Mouse (Mus musculus): ENCODE data around the gene Alppl2. TPM values are rescaled to one million over a fixed set of nuclear protein-coding genes. Genes with fewer than 3 reads are reported as not detected.

Alppl2 gene
- polyA plus RNA-seq (2017; shearing (Covaris generic)) = not detected

DNA sequence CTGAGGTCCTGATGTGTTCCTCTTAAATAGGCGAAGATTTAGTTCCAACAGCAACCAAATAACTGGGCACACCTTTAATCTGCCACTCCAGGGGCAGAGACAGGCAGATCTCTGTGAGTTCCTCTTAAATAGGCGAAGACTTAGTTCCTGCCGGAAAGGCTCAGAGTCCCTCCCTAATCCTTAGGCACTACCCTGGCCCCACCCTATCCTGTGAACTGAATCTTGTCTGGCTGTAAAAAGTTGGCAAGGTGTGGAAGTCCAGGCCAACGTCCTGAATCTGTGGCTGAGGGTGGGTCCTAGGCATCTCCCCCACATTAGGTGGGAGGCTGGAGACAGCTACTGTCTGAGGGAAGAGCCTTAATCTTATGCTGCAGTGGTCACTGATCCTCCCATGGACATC lies at the start of gene Alppl2:
Alppl2 (minus strand) TSS at position 101 of the 400 bp plus-strand sequence.

GRCm38 (mm10) chr1:87124673-87125072 lies 34.9 kb upstream of the Alppl2 start, which contains the start of gene Akp3:
Akp3 (plus strand) TSS chr1:87124973.

GRCm38 (mm10) chr1:87101411-87101810 lies 11.7 kb upstream of the Alppl2 start, which contains the start of gene Alpi:
Alpi (minus strand) TSS chr1:87101606.

Other genes starting within 250 kb of the Alppl2 start
- gene Alpi, start 11.7 kb upstream of the Alppl2 start, polyA plus RNA-seq (2017; shearing (Covaris generic)) = not detected
- gene Akp3, start 35.0 kb upstream of the Alppl2 start, polyA plus RNA-seq (2017; shearing (Covaris generic)) = not detected
- not detected for gene Ecel1, start 66.6 kb upstream of the Alppl2 start, polyA plus RNA-seq (2017; shearing (Covaris generic))
- not detected for gene Prss56, start 93.4 kb upstream of the Alppl2 start, polyA plus RNA-seq (2017; shearing (Covaris generic))
- not detected for gene Chrnd, start 100.7 kb upstream of the Alppl2 start, polyA plus RNA-seq (2017; shearing (Covaris generic))
- gene Chrng, start 114.7 kb upstream of the Alppl2 start, polyA plus RNA-seq (2017; shearing (Covaris generic)) = not detected
- gene Eif4e2, start 124.0 kb upstream of the Alppl2 start, polyA plus RNA-seq (2017; shearing (Covaris generic)) = 157 TPM
- gene Efhd1, start 174.4 kb upstream of the Alppl2 start, polyA plus RNA-seq (2017; shearing (Covaris generic)) = not detected
- 64.5 TPM for gene Gigyf2, start 237.1 kb upstream of the Alppl2 start, polyA plus RNA-seq (2017; shearing (Covaris generic))